Mouse (Mus musculus): Measurements from ENCODE around the gene Zfp248. TPM values are rescaled to one million over a fixed set of nuclear protein-coding genes. Genes with fewer than 3 reads are reported as not detected.

The Zfp248 gene
- total and polyA plus RNA-seq, 3 experiments = 2.8 to 3.0 TPM; not detected in 1

GRCm38 (mm10) chr6:118377611-118378010, 77.7 kb downstream of the Zfp248 start:
- H3K4me1 ChIP-seq (ENCODE audit: control insufficient read depth in 1 of 2, insufficient read depth in 2 of 2, low read length in 2 of 2) = peaks cover 0 to 16% of the 10 kb centered on the region in 2 experiments; a peak in 3 of 4 replicates
- no peak overlapping the region for H3K4me3 ChIP-seq (ENCODE audit: control insufficient read depth in 1 of 2, insufficient read depth in 1 of 2, low read depth in 2 of 2, low read length in 2 of 2)
- no peaks in the 10 kb centered on the region for H3K27me3 ChIP-seq (ENCODE audit: control insufficient read depth in 1 of 2, insufficient read depth in 2 of 2, low read length in 2 of 2)
- no peaks in the 10 kb centered on the region for H3K9me3 ChIP-seq (replicated peaks; ENCODE audit: insufficient read depth, low read length)
- peaks cover 0 to 15% of the 10 kb centered on the region in 2 experiments; a peak in 2 of 4 replicates for H3K36me3 ChIP-seq (ENCODE audit: control insufficient read depth in 1 of 2, insufficient read depth in 2 of 2, low read length in 2 of 2)
- no peak overlapping the region for H3K27ac ChIP-seq (ENCODE audit: control insufficient read depth, low read depth, low read length)
- DNase-seq (ENCODE audit: low read depth, low spot score) = no peak
- H3K9ac ChIP-seq (ENCODE audit: control insufficient read depth, low read depth, low read length, poor library complexity, severe bottlenecking) = no peak overlapping the region
- no peaks in the 10 kb centered on the region for H3K79me2 ChIP-seq (ENCODE audit: control insufficient read depth, insufficient read depth, low read length, poor library complexity)
- TF ChIP-seq ELF1 (IDR thresholded peaks at IDR 0.05; ENCODE audit: low read depth, low read length) (no peak), SIN3A (IDR thresholded peaks at IDR 0.05; ENCODE audit: low read length) (no peak), RCOR1 (IDR thresholded peaks at IDR 0.05; ENCODE audit: low read depth, low read length) (no peak), GATA1 (IDR thresholded peaks at IDR 0.05; ENCODE audit: low read depth, low read length) (no peak), ZKSCAN1 (IDR thresholded peaks at IDR 0.05; ENCODE audit: low read depth, low read length) (no peak), CHD1 (IDR thresholded peaks at IDR 0.05; ENCODE audit: low read depth, low read length) (no peak), MYC (IDR thresholded peaks at IDR 0.05; ENCODE audit: low read depth, low read length) (no peak), NRF1 (IDR thresholded peaks at IDR 0.05; ENCODE audit: insufficient read depth, low read depth, low read length, poor library complexity, severe bottlenecking) (no peak), ETS1 (IDR thresholded peaks at IDR 0.05; ENCODE audit: low read depth, low read length) (no peak), TAL1 (IDR thresholded peaks at IDR 0.05; ENCODE audit: low read length) (no peak), E2F4 (IDR thresholded peaks at IDR 0.05; ENCODE audit: borderline replicate concordance, low read depth, low read length) (no peak), TBP (IDR thresholded peaks at IDR 0.05; ENCODE audit: low read depth, low read length) (no peak), POLR2A (IDR thresholded peaks at IDR 0.05; ENCODE audit: control insufficient read depth in 1 of 2, insufficient read depth in 1 of 2, low read depth in 1 of 2, low read length in 2 of 2, poor library complexity in 1 of 2) (no peak)

Other genes with a start within 250 kb of the Zfp248 start
- gene Bms1, start 36.1 kb downstream of the Zfp248 start, total RNA-seq (2012; rRNA removed) = 95.3 and 100 TPM in 2 replicates
- 100 to 1,000 TPM; 109 to 384 TPM for gene Bms1, start 36.1 kb downstream of the Zfp248 start, polyA plus RNA-seq (2012; ENCODE audit: insufficient read depth in 1 of 2, insufficient read length in 2 of 2, low read depth in 1 of 2, low replicate concordance in 2 of 2, missing spikeins in 1 of 2)
- 0.72 and 1.2 TPM in 2 replicates for gene Zfp9, start 23.8 kb upstream of the Zfp248 start, total RNA-seq (2012; rRNA removed)
- gene Zfp9, start 23.8 kb upstream of the Zfp248 start, polyA plus RNA-seq (2012; ENCODE audit: insufficient read depth in 1 of 2, insufficient read length in 2 of 2, low read depth in 1 of 2, low replicate concordance in 2 of 2, missing spikeins in 1 of 2) = 1 to 10 TPM in 1 of 2 experiments, not detected in 1; 1.1 TPM
- gene Ankrd26, start 106.7 kb upstream of the Zfp248 start, total RNA-seq (2012; rRNA removed) = 11.1 and 12.7 TPM in 2 replicates
- 10 to 100 TPM; 14.1 to 27.8 TPM for gene Ankrd26, start 106.7 kb upstream of the Zfp248 start, polyA plus RNA-seq (2012; ENCODE audit: insufficient read depth in 1 of 2, insufficient read length in 2 of 2, low read depth in 1 of 2, low replicate concordance in 2 of 2, missing spikeins in 1 of 2)